Mouse (Mus musculus) spleen, postnatal 36 days (tissue): ENCODE measurements around the gene Zfp28.
A peak's percentile ranks its signal among the peaks of the same experiment; 100 is the strongest.

Experiments used
- DNase-seq, 2 experiments: peaks; one replicate each; pipeline ENCODE4 v3.0.0; 2022; ENCODE audit warnings: low spot score in 2 of 2, mixed read lengths in 1 of 2

The Zfp28 gene

GRCm38 (mm10) chr7:6397996-6398975 lies 15.2 kb downstream of the Zfp28 start, which contains the start of gene Smim17:
TSS of gene Smim17 (plus strand) at chr7:6398715.
- peak; percentile 32 to 43 for DNase-seq

GRCm38 (mm10) chr7:6410043-6410442 lies 26.9 kb downstream of the Zfp28 start, which contains the start of gene Gm20715:
TSS of gene Gm20715 (plus strand) at chr7:6410277.
- DNase-seq: peak; percentile 54 to 65

- no peak for DNase-seq
Observed at GRCm38 (mm10) chr7:6414626-6415441, 31.7 kb downstream of the Zfp28 start.

GRCm38 (mm10) chr7:6415442-6415787 lies 32.3 kb downstream of the Zfp28 start:
- no peak for DNase-seq

- no peak for DNase-seq
Observed at GRCm38 (mm10) chr7:6419894-6420293, 36.8 kb downstream of the Zfp28 start.

GRCm38 (mm10) chr7:6429381-6429780 lies 46.3 kb downstream of the Zfp28 start:
- no peak for DNase-seq

GRCm38 (mm10) chr7:6430342-6430741 lies 47.2 kb downstream of the Zfp28 start:
- DNase-seq: no peak

- DNase-seq: no peak
Observed at GRCm38 (mm10) chr7:6438388-6438787, 55.3 kb downstream of the Zfp28 start, which contains the start of gene Olfr1344. TSS of gene Olfr1344 (plus strand) at chr7:6438688.

- no peak for DNase-seq
Observed at GRCm38 (mm10) chr7:6441173-6441572, 58.1 kb downstream of the Zfp28 start.
